Mouse (Mus musculus) heart, embryonic 14.5 days (tissue): Measurements from ENCODE around the gene Spsb4. TPM values are rescaled to one million over a fixed set of nuclear protein-coding genes. Genes with fewer than 3 reads are reported as not detected.

Experiments used
- ATAC-seq: fragments of 200-750 bp; cut with Nextera tagmentation; 2 replicates; pipeline ENCODE4 v1.8.0; 2017; ENCODE audit warnings: low read depth, moderate TSS enrichment; ENCODE audit not compliant: insufficient number of reproducible peaks, insufficient read depth, low FRiP score
- H3K27ac ChIP-seq, 2 experiments: fragments of 200-500 bp in 1 of 2; fragments of 300-500 bp in 1 of 2; sonication (generic) in 1 of 2; replicated peaks in 1 of 2; 2 replicates each; pipeline ENCODE4 v1.5.1; 2012 to 2014; ENCODE audit warnings: low read depth in 2 of 2, low read length in 2 of 2, control low read depth in 1 of 2, mild to moderate bottlenecking in 1 of 2, mixed read lengths in 1 of 2; ENCODE audit not compliant: control insufficient read depth in 1 of 2, insufficient read depth in 1 of 2
- H3K27me3 ChIP-seq: fragments of 300-500 bp; sonication (generic); 2 replicates; pipeline ENCODE4 v1.6.1; 2014; ENCODE audit warnings: mild to moderate bottlenecking, low read length, control low read depth; ENCODE audit not compliant: control insufficient read depth, insufficient read depth
- H3K36me3 ChIP-seq: fragments of 300-500 bp; sonication (generic); 2 replicates; pipeline ENCODE4 v1.6.1; 2014; ENCODE audit warnings: mild to moderate bottlenecking, control low read depth, low read length, mixed read lengths; ENCODE audit not compliant: control insufficient read depth, insufficient read depth
- H3K4me1 ChIP-seq, 2 experiments: fragments of 200-500 bp in 1 of 2; fragments of 300-500 bp in 1 of 2; sonication (generic) in 1 of 2; 2 replicates each; pipeline ENCODE4 v1.6.1; 2012 to 2014; ENCODE audit warnings: low read length in 2 of 2, control low read depth in 1 of 2, mixed read lengths in 1 of 2; ENCODE audit not compliant: control insufficient read depth in 2 of 2, insufficient read depth in 2 of 2
- H3K4me2 ChIP-seq: fragments of 300-500 bp; sonication (generic); 2 replicates; pipeline ENCODE4 v1.6.1; 2014; ENCODE audit warnings: mild to moderate bottlenecking, low read length
- H3K4me3 ChIP-seq, 2 experiments: fragments of 200-500 bp in 1 of 2; fragments of 300-500 bp in 1 of 2; sonication (generic) in 1 of 2; 2 replicates each; pipeline ENCODE4 v1.5.1; 2012 to 2014; ENCODE audit warnings: low read length in 2 of 2, mild to moderate bottlenecking in 2 of 2, control low read depth in 1 of 2, low read depth in 1 of 2, moderate library complexity in 1 of 2; ENCODE audit not compliant: control insufficient read depth in 1 of 2, insufficient read depth in 1 of 2
- H3K9ac ChIP-seq: fragments of 300-500 bp; sonication (generic); 2 replicates; pipeline ENCODE4 v1.6.1; 2014; ENCODE audit warnings: mild to moderate bottlenecking, low read length
- H3K9me3 ChIP-seq: fragments of 300-500 bp; sonication (generic); 2 replicates; pipeline ENCODE4 v1.6.1; 2016; ENCODE audit warnings: low read length, control low read depth; ENCODE audit not compliant: control insufficient read depth
- WGBS: fragments of 180-500 bp; shearing (Covaris S2); extraction: QIAGEN DNeasy Blood & Tissue Kit; methylation state at CpG from one replicate; pipeline ENCODE4 v1.1.7; 2014; 5-methylcytosine and 5-hydroxymethylcytosine counted together
- polyA plus RNA-seq: library from polyadenylated mRNA; unstranded; fragments of >200 nt; fragmentation: Nextera tagmentation; extraction: Ambion mirVana; gene quantifications from 2 replicates; pipeline ENCODE4 v1.2.1, GENCODE M21; 2014

Spsb4 gene
- polyA plus RNA-seq, 1 experiment from 2014 or later = 41.9 TPM

- Histone ChIP-seq H3K4me2 (peak overlapping the region; percentile 20; the same call in 1 of the 2 replicates), H3K36me3 (no peaks in the 10 kb centered on the region), H3K9me3 (no peaks in the 10 kb centered on the region), H3K9ac (peak overlapping the region; percentile 57), H3K27ac (peak overlapping the region; percentile 94 to 98), H3K4me3 (no peak overlapping the region), H3K4me1 (peaks cover 68 to 79% of the 10 kb centered on the region in 2 experiments), H3K27me3 (no peaks in the 10 kb centered on the region)
- WGBS = 32% methylated on average over 6 of the region's 6 CpGs
- no peak for ATAC-seq
Measured at GRCm38 (mm10) chr9:96957298-96957865, 61.3 kb downstream of the Spsb4 start.

GRCm38 (mm10) chr9:96956646-96957297 is 61.9 kb downstream of the Spsb4 start:
- 16% methylated on average over 6 of the region's 6 CpGs for WGBS
- peaks cover 68 to 79% of the 10 kb centered on the region in 2 experiments for H3K4me1 ChIP-seq
- H3K4me2 ChIP-seq = peak overlapping the region; percentile 39

GRCm38 (mm10) chr9:96954063-96954809 is 64.4 kb downstream of the Spsb4 start:
- no peaks in the 10 kb centered on the region for H3K9me3 ChIP-seq
- no peaks in the 10 kb centered on the region for H3K27me3 ChIP-seq
- no peak overlapping the region for H3K4me3 ChIP-seq
- peaks cover 84 to 93% of the 10 kb centered on the region in 2 experiments for H3K4me1 ChIP-seq
- ATAC-seq = no peak
- H3K36me3 ChIP-seq = no peaks in the 10 kb centered on the region
- WGBS = 65% methylated on average over 15 of the region's 15 CpGs
- H3K27ac ChIP-seq = peak overlapping the region; percentile 94 to 97
- H3K4me2 ChIP-seq = no peak overlapping the region
- H3K9ac ChIP-seq = peak overlapping the region; percentile 55

More at GRCm38 (mm10) chr9:96956646-96957297, 61.9 kb downstream of the Spsb4 start:
- Histone ChIP-seq H3K27ac (peak overlapping the region; percentile 94 to 98), H3K9ac (peak overlapping the region; percentile 57), H3K4me3 (no peak overlapping the region), H3K9me3 (no peaks in the 10 kb centered on the region), H3K36me3 (no peaks in the 10 kb centered on the region), H3K27me3 (no peaks in the 10 kb centered on the region)
- 0 out of 2 replicates have a peak, but pooled peaks have one; percentile 42 for ATAC-seq

GRCm38 (mm10) chr9:96953443-96953842 is 65.2 kb downstream of the Spsb4 start:
- peak overlapping the region; percentile 94 to 97 for H3K27ac ChIP-seq
- peaks cover 85 to 95% of the 10 kb centered on the region in 2 experiments for H3K4me1 ChIP-seq
- no peaks in the 10 kb centered on the region for H3K9me3 ChIP-seq
- H3K27me3 ChIP-seq = no peaks in the 10 kb centered on the region
- no peaks in the 10 kb centered on the region for H3K36me3 ChIP-seq
- 57% methylated on average over 8 of the region's 8 CpGs for WGBS
- H3K4me3 ChIP-seq = no peak overlapping the region
- no peak for ATAC-seq
- H3K4me2 ChIP-seq = peak overlapping the region; percentile 46
- H3K9ac ChIP-seq = peak overlapping the region; percentile 55

GRCm38 (mm10) chr9:96952310-96952975 is 66.2 kb downstream of the Spsb4 start:
- 6% methylated on average over 9 of the region's 9 CpGs for WGBS
- peak; percentile 69 for ATAC-seq
- H3K4me2 ChIP-seq = peak overlapping the region; percentile 46
- peak overlapping the region; percentile 94 to 97 for H3K27ac ChIP-seq
- no peaks in the 10 kb centered on the region for H3K27me3 ChIP-seq
- no peaks in the 10 kb centered on the region for H3K9me3 ChIP-seq
- H3K4me3 ChIP-seq = no peak overlapping the region
- no peaks in the 10 kb centered on the region for H3K36me3 ChIP-seq
- peak overlapping the region; percentile 55 for H3K9ac ChIP-seq
- H3K4me1 ChIP-seq = peaks cover 79 to 95% of the 10 kb centered on the region in 2 experiments

- no peaks in the 10 kb centered on the region for H3K27me3 ChIP-seq
- H3K9ac ChIP-seq = peak overlapping the region; percentile 47
- H3K36me3 ChIP-seq = no peaks in the 10 kb centered on the region
- H3K4me2 ChIP-seq = peak overlapping the region; percentile 29
- H3K9me3 ChIP-seq = no peaks in the 10 kb centered on the region
- H3K27ac ChIP-seq = peak overlapping the region; percentile 86 to 94
- peaks cover 61 to 83% of the 10 kb centered on the region in 2 experiments for H3K4me1 ChIP-seq
- ATAC-seq = 0 out of 2 replicates have a peak, but pooled peaks have one; percentile 12
- 57% methylated on average over 9 of the region's 9 CpGs for WGBS
- no peak overlapping the region for H3K4me3 ChIP-seq
Measured at GRCm38 (mm10) chr9:96949551-96949950, 69.1 kb downstream of the Spsb4 start.

- no peaks in the 10 kb centered on the region for H3K9me3 ChIP-seq
- no peak overlapping the region for H3K4me2 ChIP-seq
- peaks cover 51 to 73% of the 10 kb centered on the region in 2 experiments for H3K4me1 ChIP-seq
- ATAC-seq = no peak
- no peaks in the 10 kb centered on the region for H3K27me3 ChIP-seq
- H3K9ac ChIP-seq = no peak overlapping the region
- H3K36me3 ChIP-seq = peaks cover 6% of the 10 kb centered on the region; the same call in 1 of the 2 replicates
- 86% methylated on average over 5 of the region's 5 CpGs for WGBS
- no peak overlapping the region for H3K4me3 ChIP-seq
- H3K27ac ChIP-seq = peak overlapping the region in 1 of 2 experiments; percentile 94; a peak in 1 of 4 replicates
Measured at GRCm38 (mm10) chr9:96948546-96948945, 70.1 kb downstream of the Spsb4 start.
